Mouse (Mus musculus): Measurements from ENCODE around the gene Il10.

GRCm38 (mm10) chr1:131072376-131072990 lies 52.8 kb downstream of the Il10 start:
- no peak for TF ChIP-seq CTCF (IDR thresholded peaks at IDR 0.05; ENCODE audit: extremely low read depth, insufficient read length, insufficient replicate concordance, low read depth, low read length)
- no peak for TF ChIP-seq POLR2A (IDR thresholded peaks at IDR 0.05; ENCODE audit: low read depth, low read length)

Data from small intestine, adult 2 months (tissue).